Mouse (Mus musculus): ENCODE measurements at regions not wholly inside any gene's neighbourhood (a gene's known extent, or its start where the extent isn't known, plus 50 kb on each side); places are given as distances from the start of the nearest gene placed in this dataset.
A peak's percentile ranks its signal among the peaks of the same experiment; 100 is the strongest.

- peak; percentile 30 for DNase-seq (ENCODE audit: low spot score)
Observed at GRCm38 (mm10) chr3:5077956-5078355, 672.6 kb upstream of the Gm8797 start.

DNA sequence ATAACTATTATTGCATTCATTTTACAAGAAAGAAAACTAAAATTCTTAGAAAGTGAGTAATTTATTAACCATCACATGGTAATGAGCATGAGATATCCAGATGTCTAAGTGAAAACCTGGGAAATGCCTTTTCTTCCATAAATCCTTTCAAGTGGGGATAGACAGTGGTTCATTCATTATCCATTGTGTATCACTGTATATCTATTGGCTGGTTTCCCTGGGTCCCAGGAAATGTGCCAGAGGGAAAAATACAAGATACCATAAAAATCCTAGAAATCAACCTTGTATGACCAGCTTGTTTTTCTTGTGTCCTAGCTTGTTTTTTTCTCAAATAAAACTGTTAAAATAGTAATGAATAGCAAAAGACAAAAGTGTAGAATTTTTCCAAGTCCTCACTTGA, 663.9 kb upstream of the Gm8797 start:
- no peak for DNase-seq (ENCODE audit: low spot score)

GRCm38 (mm10) chr3:5088867-5089266, 661.7 kb upstream of the Gm8797 start:
- peak; percentile 40 for DNase-seq (ENCODE audit: low spot score)

DNA sequence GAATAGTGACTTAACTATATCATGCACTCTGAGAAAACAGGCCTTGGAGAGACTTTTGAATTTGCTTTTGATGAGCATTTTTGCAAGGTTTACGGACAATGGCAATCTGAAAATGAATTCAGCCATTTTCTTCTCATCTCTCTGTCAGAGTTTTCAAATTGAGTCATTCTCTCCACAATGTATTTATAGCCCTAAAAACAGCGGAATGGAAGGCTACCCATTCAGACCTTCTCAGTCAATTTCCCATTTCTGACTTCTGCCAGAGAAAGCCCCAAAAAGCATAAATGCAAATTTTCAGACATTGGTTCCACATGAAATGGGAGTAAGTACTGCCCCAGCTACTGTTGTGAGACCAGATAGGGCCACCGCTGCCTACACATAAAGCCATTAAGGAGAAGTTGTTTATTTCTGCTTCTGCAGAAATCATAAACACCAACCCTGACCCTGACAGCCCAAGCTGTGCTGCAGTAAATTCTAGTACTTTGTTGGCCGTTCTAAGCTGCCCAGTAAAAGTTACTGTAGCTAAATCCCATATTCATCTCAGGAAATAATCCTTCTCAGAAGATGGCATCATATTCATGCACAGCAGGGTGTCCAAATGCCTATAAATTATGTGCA, 661.1 kb upstream of the Gm8797 start:
- no peak for DNase-seq (ENCODE audit: low spot score)

- DNase-seq (ENCODE audit: low spot score), result peak; percentile 21
Observed at GRCm38 (mm10) chr3:5090108-5090869, 660.3 kb upstream of the Gm8797 start.

DNA sequence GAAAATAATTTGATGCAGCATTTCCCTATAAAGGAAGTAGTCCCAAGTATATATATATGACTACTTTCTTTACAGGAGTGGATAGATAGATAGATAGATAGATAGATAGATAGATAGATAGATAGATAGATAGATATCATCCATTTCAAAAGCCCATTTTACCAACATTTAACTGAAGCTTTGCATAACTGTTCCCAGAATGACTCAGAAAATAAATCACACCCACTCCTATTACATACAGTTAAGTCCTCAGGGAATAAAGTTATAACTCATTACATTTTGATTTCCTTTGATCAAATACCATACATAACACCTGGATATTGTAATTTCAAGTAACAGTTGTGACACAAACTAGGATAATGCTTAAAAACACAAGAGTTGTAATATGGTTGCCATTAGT, 659.6 kb upstream of the Gm8797 start:
- no peak for DNase-seq (ENCODE audit: low spot score)
